Mouse (Mus musculus) left cerebral cortex, postnatal 10 days (tissue): ENCODE data around the gene Pigo. TPM values are rescaled to one million over a fixed set of nuclear protein-coding genes. Genes with fewer than 3 reads are reported as not detected.

ENCODE experiments used
- total RNA-seq, 2 experiments: library from RNA; stranded (reverse); gene quantifications; 2 replicates each; pipeline ENCODE4 v1.2.3; 2021

The Pigo gene
- total RNA-seq, 2 experiments from 2014 or later = 24.3 to 32.6 TPM

Other genes with a start within 250 kb of the Pigo start
- under 1 TPM in 1 of 2 experiments, not detected in 1; 0.34 TPM for gene Fam205a1, start 171.9 kb downstream of the Pigo start, total RNA-seq
- gene Gm12394, start 169.0 kb downstream of the Pigo start, total RNA-seq = 1 to 10 TPM; 2.4 to 2.5 TPM
- gene Fam205c, start 151.6 kb downstream of the Pigo start, total RNA-seq = 1 to 10 TPM; 1.2 to 1.4 TPM
- 100 to 1,000 TPM; 283 to 300 TPM for gene Phf24, start 109.2 kb downstream of the Pigo start, total RNA-seq
- 100 to 1,000 TPM; 179 to 193 TPM for gene Dnajb5, start 76.0 kb downstream of the Pigo start, total RNA-seq
- gene 1700022I11Rik, start 56.2 kb downstream of the Pigo start, total RNA-seq = not detected
- 100 to 1,000 TPM; 270 to 280 TPM for gene Vcp, start 25.3 kb downstream of the Pigo start, total RNA-seq
- 10 to 100 TPM in 1 of 2 experiments, 1 to 10 TPM in 1; 8.4 to 10.8 TPM for gene Fancg, start 15.3 kb downstream of the Pigo start, total RNA-seq
- gene Stoml2, start 5.9 kb upstream of the Pigo start, total RNA-seq = 100 to 1,000 TPM; 102 to 114 TPM
- 10 to 100 TPM; 38.1 to 39.5 TPM for gene Fam214b, start 20.4 kb upstream of the Pigo start, total RNA-seq
- gene Unc13b, start 33.1 kb upstream of the Pigo start, total RNA-seq = 10 to 100 TPM; 61.0 to 65.4 TPM
- gene Atp8b5, start 241.3 kb upstream of the Pigo start, total RNA-seq = under 1 TPM; 0.15 to 0.34 TPM